Mouse (Mus musculus) neural tube, embryonic 11.5 days (tissue): ENCODE measurements at regions not wholly inside any gene's neighbourhood (a gene's known extent, or its start where the extent isn't known, plus 50 kb on each side); places are given as distances from the start of the nearest gene placed in this dataset.

Source experiments
- ATAC-seq: fragments of 200-750 bp; cut with Nextera tagmentation; 2 replicates; pipeline ENCODE4 v1.8.0; 2017; ENCODE audit warnings: moderate number of reproducible peaks, mild to moderate bottlenecking, moderate TSS enrichment, moderate library complexity; ENCODE audit not compliant: insufficient read depth, low FRiP score, low TSS enrichment
- DNase-seq: peaks from one replicate; pipeline ENCODE4 v3.0.0-alpha.2; 2015; ENCODE audit warnings: low spot score
- H3K27ac ChIP-seq: fragments of 300-500 bp; sonication (generic); 2 replicates; pipeline ENCODE4 v1.5.1; 2014; ENCODE audit warnings: low read depth, mild to moderate bottlenecking, low read length
- H3K27me3 ChIP-seq: fragments of 300-500 bp; sonication (generic); 2 replicates; pipeline ENCODE4 v1.6.1; 2014; ENCODE audit warnings: mild to moderate bottlenecking, low read length, mixed read lengths; ENCODE audit not compliant: control insufficient read depth, insufficient read depth
- H3K36me3 ChIP-seq: fragments of 300-500 bp; sonication (generic); 2 replicates; pipeline ENCODE4 v1.6.1; 2014; ENCODE audit warnings: mild to moderate bottlenecking, low read length, moderate library complexity, mixed read lengths; ENCODE audit not compliant: control insufficient read depth, insufficient read depth
- H3K4me1 ChIP-seq: fragments of 300-500 bp; sonication (generic); 2 replicates; pipeline ENCODE4 v1.6.1; 2014; ENCODE audit warnings: low read length, mixed read lengths; ENCODE audit not compliant: control insufficient read depth, insufficient read depth
- H3K4me2 ChIP-seq: fragments of 300-500 bp; sonication (generic); 2 replicates; pipeline ENCODE4 v1.6.1; 2014; ENCODE audit warnings: low read depth, mild to moderate bottlenecking, moderate library complexity
- H3K4me3 ChIP-seq: fragments of 300-500 bp; sonication (generic); 2 replicates; pipeline ENCODE4 v1.5.1; 2014; ENCODE audit warnings: low read depth, low read length
- H3K9ac ChIP-seq: fragments of 300-500 bp; sonication (generic); 2 replicates; pipeline ENCODE4 v1.6.1; 2014; ENCODE audit warnings: mild to moderate bottlenecking, low read length
- H3K9me3 ChIP-seq: fragments of 300-500 bp; sonication (generic); 2 replicates; pipeline ENCODE4 v1.6.1; 2016; ENCODE audit warnings: low read length; ENCODE audit not compliant: control insufficient read depth
- WGBS: fragments of 180-500 bp; shearing (Covaris S2); extraction: QIAGEN DNeasy Blood & Tissue Kit; methylation state at CpG from one replicate; pipeline ENCODE4 v1.1.7; 2014; 5-methylcytosine and 5-hydroxymethylcytosine counted together

DNA sequence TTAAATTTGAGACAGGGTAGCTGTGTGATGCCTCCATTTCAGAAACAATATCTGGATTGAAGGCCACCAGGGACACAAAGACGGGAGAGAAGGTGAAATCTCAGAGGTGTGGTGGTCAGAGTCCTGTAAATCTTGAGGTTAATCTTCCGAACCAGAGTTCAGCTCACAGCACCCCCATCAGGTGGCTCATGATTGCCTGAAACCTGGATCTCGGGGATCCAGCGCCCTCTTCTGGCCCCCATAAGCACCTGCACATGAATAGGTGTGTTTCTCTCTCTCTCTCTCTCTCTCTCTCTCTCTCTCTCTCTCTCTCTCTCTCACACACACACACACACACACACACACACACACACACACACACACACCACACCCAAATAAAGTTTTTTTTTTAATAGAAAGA is 111.8 kb downstream of the Erv3 start:
- H3K9ac ChIP-seq, result no peak overlapping the region
- no peak overlapping the region for H3K4me2 ChIP-seq
- ATAC-seq (no peak), DNase-seq (no peak)
- H3K4me1 ChIP-seq, result no peaks in the 10 kb centered on the region
- no peaks in the 10 kb centered on the region for H3K9me3 ChIP-seq
- 87% methylated on average over 4 of the region's 4 CpGs for WGBS
- no peaks in the 10 kb centered on the region for H3K27me3 ChIP-seq
- no peak overlapping the region for H3K4me3 ChIP-seq
- H3K36me3 ChIP-seq, result no peaks in the 10 kb centered on the region
- H3K27ac ChIP-seq, result no peak overlapping the region

DNA sequence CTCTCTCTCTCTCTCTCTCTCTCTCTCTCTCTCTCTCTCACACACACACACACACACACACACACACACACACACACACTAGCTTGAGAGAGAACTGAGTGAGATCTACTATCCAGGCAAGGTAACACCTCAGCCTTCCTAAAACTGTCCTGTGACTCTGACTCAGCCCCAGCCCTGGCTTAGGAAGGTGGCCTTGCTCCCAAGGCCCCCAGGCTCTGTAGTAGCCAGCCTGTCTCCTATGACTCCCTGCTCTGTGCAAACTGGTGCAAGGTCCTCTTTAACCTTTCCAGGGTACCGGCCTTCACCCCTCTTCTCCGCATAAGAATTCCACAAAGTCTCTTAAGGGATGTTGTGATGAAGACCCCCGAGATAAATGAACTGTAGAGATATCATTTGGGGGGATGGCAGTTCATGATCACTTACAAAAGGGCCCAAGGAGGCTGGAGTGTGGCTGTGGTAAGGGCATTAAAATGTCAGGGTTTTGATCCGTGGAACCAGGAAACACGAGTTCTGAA is 114.1 kb downstream of the Erv3 start:
- 88% methylated on average over 5 of the region's 5 CpGs for WGBS
- Histone ChIP-seq H3K27ac (no peak overlapping the region), H3K9ac (no peak overlapping the region), H3K36me3 (no peaks in the 10 kb centered on the region), H3K27me3 (no peaks in the 10 kb centered on the region), H3K4me1 (no peaks in the 10 kb centered on the region), H3K4me2 (no peak overlapping the region), H3K9me3 (no peaks in the 10 kb centered on the region), H3K4me3 (no peak overlapping the region)
- DNase-seq (no peak), ATAC-seq (no peak)

DNA sequence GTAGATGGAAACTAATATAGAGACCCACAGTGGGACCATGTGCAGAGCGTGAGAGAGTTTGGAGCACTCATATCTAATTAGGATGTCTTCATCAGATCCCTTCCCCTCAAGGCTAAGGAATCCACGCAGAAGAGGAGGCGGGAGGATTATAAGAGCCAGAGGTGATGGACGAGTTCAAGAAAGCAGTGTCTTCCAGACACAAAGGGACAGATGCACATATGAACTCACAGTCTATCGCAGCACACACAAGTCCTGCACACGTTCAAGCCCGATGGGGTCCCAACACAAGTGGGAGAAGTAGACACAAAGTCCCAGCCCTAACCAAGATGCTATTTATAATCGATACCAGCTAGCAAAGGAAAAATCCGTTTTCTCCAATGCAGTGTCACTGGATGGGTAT is 114.6 kb downstream of the Erv3 start:
- DNase-seq (no peak), ATAC-seq (no peak)
- H3K9me3 ChIP-seq, result no peaks in the 10 kb centered on the region
- H3K4me2 ChIP-seq, result no peak overlapping the region
- H3K27me3 ChIP-seq, result no peaks in the 10 kb centered on the region
- no peaks in the 10 kb centered on the region for H3K36me3 ChIP-seq
- 82% methylated on average over 9 of the region's 9 CpGs for WGBS
- no peaks in the 10 kb centered on the region for H3K4me1 ChIP-seq
- H3K4me3 ChIP-seq, result no peak overlapping the region
- no peak overlapping the region for H3K9ac ChIP-seq
- no peak overlapping the region for H3K27ac ChIP-seq

DNA sequence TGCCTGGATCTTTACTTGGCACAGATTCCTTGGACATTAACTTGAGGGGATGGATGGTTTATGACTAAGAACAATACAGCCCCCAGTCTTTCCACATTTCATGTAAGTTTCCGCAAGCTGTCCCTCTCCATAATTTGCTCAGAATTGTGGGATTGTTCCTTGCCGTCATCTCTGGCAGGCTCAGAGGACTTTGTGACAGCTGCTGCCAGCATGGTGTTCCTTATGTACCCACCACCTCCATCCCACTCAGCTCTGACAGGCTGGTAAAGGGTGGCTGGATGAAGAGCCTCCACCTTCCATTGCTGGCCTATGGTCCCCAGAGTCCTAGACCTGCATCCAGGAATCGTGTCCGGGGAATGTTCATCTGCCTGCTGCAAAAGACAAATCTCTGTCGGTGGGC is 119.1 kb downstream of the Erv3 start:
- Histone ChIP-seq H3K4me2 (no peak overlapping the region), H3K4me1 (no peaks in the 10 kb centered on the region), H3K9ac (no peak overlapping the region), H3K9me3 (no peaks in the 10 kb centered on the region), H3K36me3 (no peaks in the 10 kb centered on the region), H3K27me3 (no peaks in the 10 kb centered on the region), H3K27ac (no peak overlapping the region), H3K4me3 (no peak overlapping the region)
- 87% methylated on average over 5 of the region's 5 CpGs for WGBS
- DNase-seq (no peak), ATAC-seq (no peak)

DNA sequence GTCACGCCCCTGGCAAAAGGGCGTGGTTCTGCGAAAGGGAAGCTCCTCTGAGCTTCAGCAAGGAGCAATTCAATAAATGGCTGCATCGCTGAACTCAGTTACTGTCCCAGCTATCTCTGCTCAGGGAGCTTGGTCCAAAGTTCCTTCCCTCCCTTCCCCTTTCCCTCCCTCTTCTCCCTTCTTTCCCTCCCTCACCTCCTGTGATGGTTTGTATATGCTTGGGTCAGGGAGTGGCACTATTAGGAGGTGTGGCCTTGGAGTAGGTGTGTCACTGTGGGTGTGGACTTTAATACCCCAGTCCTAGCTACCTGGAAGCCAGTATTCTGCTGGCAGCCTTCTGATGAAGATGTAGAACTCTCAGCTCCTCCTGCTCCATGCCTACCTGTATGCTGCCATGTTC is 120.5 kb downstream of the Erv3 start:
- DNase-seq (no peak), ATAC-seq (no peak)
- Histone ChIP-seq H3K4me2 (no peak overlapping the region), H3K9ac (no peak overlapping the region), H3K27me3 (no peaks in the 10 kb centered on the region), H3K36me3 (no peaks in the 10 kb centered on the region), H3K9me3 (no peaks in the 10 kb centered on the region), H3K4me1 (no peaks in the 10 kb centered on the region), H3K4me3 (no peak overlapping the region), H3K27ac (no peak overlapping the region)
- WGBS, result 81% methylated on average over 4 of the region's 4 CpGs

DNA sequence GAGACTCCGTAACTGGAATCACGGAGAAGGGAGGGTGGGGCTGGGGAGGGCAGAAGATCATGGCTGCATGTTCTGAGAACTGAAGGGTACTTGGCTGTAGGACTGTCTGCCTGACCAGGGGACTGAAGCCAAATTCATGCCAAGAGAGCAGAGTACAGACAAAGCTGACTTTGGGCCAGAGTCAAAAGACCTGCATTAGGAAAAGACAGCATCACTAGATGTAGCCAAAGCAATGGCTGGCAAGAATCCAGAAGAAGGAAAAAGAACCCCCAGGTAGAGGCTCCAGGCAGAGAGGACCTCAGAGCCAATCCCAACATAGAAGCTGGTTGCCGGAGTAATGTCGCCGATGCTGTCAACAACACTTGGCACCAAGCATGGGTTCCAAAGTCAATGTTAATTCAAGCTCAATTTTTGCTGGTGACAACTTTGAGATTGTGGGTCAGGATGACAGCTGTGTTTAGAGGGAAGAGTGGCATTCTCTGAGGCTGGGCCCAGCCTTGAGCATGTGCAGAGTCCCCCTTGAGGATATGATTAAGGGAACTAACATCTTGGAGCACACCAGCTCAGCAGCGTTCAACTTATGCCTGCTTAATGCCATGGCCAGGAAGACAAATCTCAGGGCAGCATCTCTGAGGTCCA is 124.7 kb downstream of the Erv3 start:
- WGBS, result 90% methylated on average over 6 of the region's 6 CpGs
- H3K4me2 ChIP-seq, result no peak overlapping the region
- no peak overlapping the region for H3K27ac ChIP-seq
- no peaks in the 10 kb centered on the region for H3K36me3 ChIP-seq
- no peak overlapping the region for H3K4me3 ChIP-seq
- no peak for DNase-seq
- no peaks in the 10 kb centered on the region for H3K9me3 ChIP-seq
- H3K27me3 ChIP-seq, result no peaks in the 10 kb centered on the region
- ATAC-seq, result no peak
- no peak overlapping the region for H3K9ac ChIP-seq
- H3K4me1 ChIP-seq, result no peaks in the 10 kb centered on the region

DNA sequence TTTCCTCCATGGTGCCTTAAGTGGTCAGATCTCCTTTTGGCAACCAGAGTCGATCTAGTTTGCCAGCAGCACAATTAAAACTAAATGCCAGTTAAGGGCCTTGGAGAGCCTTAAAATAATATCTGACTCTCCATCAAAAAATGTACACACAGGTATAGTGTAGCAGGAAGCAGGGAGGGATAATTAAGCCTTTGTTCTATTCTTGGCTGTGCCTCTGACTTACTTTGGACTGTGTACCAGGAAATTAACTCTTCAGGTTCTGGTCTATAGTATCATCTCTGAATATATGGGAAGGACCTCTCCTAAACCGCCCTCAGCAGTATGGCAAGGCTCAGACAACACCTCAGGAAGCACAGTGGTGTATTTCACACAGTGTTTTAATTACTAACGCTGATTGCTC is 133.0 kb downstream of the Erv3 start:
- no peak overlapping the region for H3K27ac ChIP-seq
- no peak overlapping the region for H3K4me3 ChIP-seq
- no peaks in the 10 kb centered on the region for H3K36me3 ChIP-seq
- 87% methylated on average over 3 of the region's 3 CpGs for WGBS
- no peak overlapping the region for H3K9ac ChIP-seq
- no peaks in the 10 kb centered on the region for H3K4me1 ChIP-seq
- H3K9me3 ChIP-seq, result peaks cover 8% of the 10 kb centered on the region; the same call in 1 of the 2 replicates
- H3K4me2 ChIP-seq, result no peak overlapping the region
- ATAC-seq (no peak), DNase-seq (no peak)
- no peaks in the 10 kb centered on the region for H3K27me3 ChIP-seq

DNA sequence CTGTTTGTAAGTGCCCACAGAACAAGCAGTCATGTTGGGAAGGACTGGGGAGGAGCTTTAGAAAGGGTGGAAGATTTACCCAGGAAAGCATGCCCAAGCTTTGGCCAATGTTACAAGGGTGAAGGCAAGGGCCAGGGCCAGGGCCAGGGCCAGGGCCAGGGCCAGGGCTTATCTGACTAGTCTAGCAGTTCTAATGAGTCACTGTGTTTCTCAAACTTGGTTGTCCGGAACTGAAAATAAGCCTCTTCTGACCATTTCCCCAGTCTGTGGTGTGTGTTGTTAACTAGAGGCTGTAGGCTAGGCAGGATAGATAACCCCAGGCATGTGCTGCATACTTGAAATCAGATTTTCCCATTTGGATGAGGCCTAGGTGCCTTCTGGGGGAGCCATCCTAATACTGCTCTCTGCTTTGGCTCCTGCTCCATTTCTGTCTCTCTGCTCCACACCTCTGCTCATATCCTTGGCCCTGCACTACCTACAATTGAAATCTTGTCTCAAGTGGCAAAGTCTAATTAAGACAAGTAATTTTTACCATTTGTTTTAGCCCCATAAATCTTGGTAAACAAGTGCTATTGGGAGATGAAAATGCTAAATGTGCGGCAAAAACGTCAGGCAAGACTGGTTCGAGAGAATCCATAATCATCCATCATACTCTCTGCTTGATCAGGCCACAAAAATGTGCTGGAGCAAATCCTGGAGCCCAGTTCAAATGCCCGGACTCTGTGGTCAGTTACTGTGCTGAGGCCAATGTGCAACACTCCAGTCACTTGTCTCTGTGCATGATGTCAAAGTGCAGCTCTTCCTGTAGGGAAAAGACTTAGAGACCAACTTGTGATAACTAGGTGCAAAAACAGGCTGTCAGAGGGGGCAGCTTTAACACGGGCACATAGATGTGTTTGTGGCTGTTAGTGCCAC is 137.7 kb downstream of the Erv3 start:
- peaks cover 8% of the 10 kb centered on the region; the same call in 1 of the 2 replicates for H3K9me3 ChIP-seq
- ATAC-seq (no peak), DNase-seq (no peak)
- H3K27me3 ChIP-seq, result no peaks in the 10 kb centered on the region
- H3K4me3 ChIP-seq, result no peak overlapping the region
- no peaks in the 10 kb centered on the region for H3K4me1 ChIP-seq
- 91% methylated on average over 6 of the region's 6 CpGs for WGBS
- H3K9ac ChIP-seq, result no peak overlapping the region
- no peaks in the 10 kb centered on the region for H3K36me3 ChIP-seq
- H3K27ac ChIP-seq, result no peak overlapping the region
- H3K4me2 ChIP-seq, result no peak overlapping the region

DNA sequence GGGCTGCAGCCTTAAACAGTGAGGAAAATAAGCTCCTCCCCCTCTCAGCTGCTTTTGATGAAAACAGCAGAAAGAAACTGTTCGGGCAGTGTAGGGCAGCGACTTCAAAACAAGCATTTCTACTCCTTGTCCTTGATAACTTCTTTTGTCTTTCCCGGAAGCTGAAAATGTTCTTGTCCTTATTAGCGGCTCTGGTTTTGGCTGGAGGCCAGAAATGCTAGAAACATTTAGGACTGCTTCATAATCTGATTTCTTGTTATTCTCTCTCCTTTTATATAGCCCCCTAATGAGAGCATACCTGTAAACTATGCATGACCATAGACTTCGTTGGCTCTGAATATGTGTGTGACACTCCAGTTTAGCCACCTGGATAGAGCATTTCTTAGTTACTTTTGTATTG is 142.0 kb downstream of the Erv3 start:
- H3K9ac ChIP-seq, result no peak overlapping the region
- H3K27me3 ChIP-seq, result no peaks in the 10 kb centered on the region
- no peak overlapping the region for H3K4me2 ChIP-seq
- no peak overlapping the region for H3K4me3 ChIP-seq
- ATAC-seq, result no peak
- no peaks in the 10 kb centered on the region for H3K36me3 ChIP-seq
- H3K4me1 ChIP-seq, result no peaks in the 10 kb centered on the region
- DNase-seq, result no peak
- WGBS, result 95% methylated on average over 5 of the region's 5 CpGs
- H3K9me3 ChIP-seq, result no peaks in the 10 kb centered on the region
- H3K27ac ChIP-seq, result no peak overlapping the region
